Mouse (Mus musculus): ENCODE data around the gene Flnc. TPM values are rescaled to one million over a fixed set of nuclear protein-coding genes. Genes with fewer than 3 reads are reported as not detected.

The Flnc gene
- polyA plus RNA-seq, 1 experiment from 2014 or later: 17.9 TPM

DNA sequence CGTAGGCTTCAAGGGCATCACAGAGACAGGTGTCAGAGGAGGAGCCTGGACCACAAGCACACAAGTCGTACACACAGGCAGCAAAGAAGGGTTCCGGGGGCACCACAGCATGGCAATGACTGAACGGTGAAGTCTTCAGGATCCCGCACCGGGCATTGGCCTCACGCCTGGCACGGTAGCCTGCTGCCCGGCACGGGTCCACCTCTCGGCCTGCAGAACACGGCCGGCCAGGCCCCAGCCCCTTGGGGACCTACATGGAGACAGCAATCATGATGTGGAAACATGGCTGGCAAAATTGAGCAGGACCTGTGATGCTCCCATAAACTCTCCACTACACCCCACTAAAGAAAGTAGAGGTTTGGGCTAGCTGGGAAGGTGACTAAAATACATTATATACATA is 49.6 kb downstream of the Flnc start:
- Histone ChIP-seq H3K4me1 (ENCODE audit: control insufficient read depth, insufficient read depth, low read length) (no peaks in the 10 kb centered on the region), H3K36me3 (ENCODE audit: control insufficient read depth, insufficient read depth, low read length) (peaks cover 3% of the 10 kb centered on the region), H3K9ac (replicated peaks; ENCODE audit: low read depth, low read length) (no peak overlapping the region), H3K27me3 (ENCODE audit: control insufficient read depth, insufficient read depth, low read length) (0 out of 2 replicates have a peak, but pooled peaks cover 2% of the 10 kb centered on the region), H3K4me2 (replicated peaks; ENCODE audit: low read depth, low read length) (no peak overlapping the region), H3K27ac (ENCODE audit: low read length) (no peak overlapping the region), H3K4me3 (ENCODE audit: low read depth, low read length) (no peak overlapping the region), H3K9me3 (ENCODE audit: control insufficient read depth, low read depth, low read length) (no peaks in the 10 kb centered on the region)
- WGBS: 93% methylated on average over 13 of the region's 13 CpGs
- no peak for ATAC-seq (ENCODE audit: insufficient number of reproducible peaks, insufficient read depth, low FRiP score, low read depth)

GRCm38 (mm10) chr6:29484716-29485559 is 51.9 kb downstream of the Flnc start:
- ATAC-seq (ENCODE audit: insufficient number of reproducible peaks, insufficient read depth, low FRiP score, low read depth): peak; percentile 82
- 7% methylated on average over 26 of the region's 26 CpGs for WGBS

GRCm38 (mm10) chr6:29485951-29486350 is 52.9 kb downstream of the Flnc start:
- 49% methylated on average over 2 of the region's 2 CpGs for WGBS
- Histone ChIP-seq H3K9ac (replicated peaks; ENCODE audit: low read depth, low read length) (no peak overlapping the region), H3K9me3 (ENCODE audit: control insufficient read depth, low read depth, low read length) (no peaks in the 10 kb centered on the region), H3K36me3 (ENCODE audit: control insufficient read depth, insufficient read depth, low read length) (peaks cover 3% of the 10 kb centered on the region), H3K4me1 (ENCODE audit: control insufficient read depth, insufficient read depth, low read length) (no peaks in the 10 kb centered on the region), H3K4me2 (replicated peaks; ENCODE audit: low read depth, low read length) (no peak overlapping the region), H3K27ac (ENCODE audit: low read length) (no peak overlapping the region), H3K4me3 (ENCODE audit: low read depth, low read length) (no peak overlapping the region), H3K27me3 (ENCODE audit: control insufficient read depth, insufficient read depth, low read length) (0 out of 2 replicates have a peak, but pooled peaks cover 2% of the 10 kb centered on the region)
- ATAC-seq (ENCODE audit: insufficient number of reproducible peaks, insufficient read depth, low FRiP score, low read depth): no peak

More at GRCm38 (mm10) chr6:29484716-29485559, 51.9 kb downstream of the Flnc start:
- Histone ChIP-seq H3K27ac (ENCODE audit: low read length) (no peak overlapping the region), H3K4me1 (ENCODE audit: control insufficient read depth, insufficient read depth, low read length) (no peaks in the 10 kb centered on the region), H3K27me3 (ENCODE audit: control insufficient read depth, insufficient read depth, low read length) (0 out of 2 replicates have a peak, but pooled peaks cover 2% of the 10 kb centered on the region), H3K9me3 (ENCODE audit: control insufficient read depth, low read depth, low read length) (no peaks in the 10 kb centered on the region), H3K4me3 (ENCODE audit: low read depth, low read length) (peak overlapping the region; percentile 24), H3K4me2 (replicated peaks; ENCODE audit: low read depth, low read length) (peak overlapping the region; percentile 54), H3K9ac (replicated peaks; ENCODE audit: low read depth, low read length) (no peak overlapping the region; the same call in 1 of the 2 replicates), H3K36me3 (ENCODE audit: control insufficient read depth, insufficient read depth, low read length) (peaks cover 3% of the 10 kb centered on the region)

DNA sequence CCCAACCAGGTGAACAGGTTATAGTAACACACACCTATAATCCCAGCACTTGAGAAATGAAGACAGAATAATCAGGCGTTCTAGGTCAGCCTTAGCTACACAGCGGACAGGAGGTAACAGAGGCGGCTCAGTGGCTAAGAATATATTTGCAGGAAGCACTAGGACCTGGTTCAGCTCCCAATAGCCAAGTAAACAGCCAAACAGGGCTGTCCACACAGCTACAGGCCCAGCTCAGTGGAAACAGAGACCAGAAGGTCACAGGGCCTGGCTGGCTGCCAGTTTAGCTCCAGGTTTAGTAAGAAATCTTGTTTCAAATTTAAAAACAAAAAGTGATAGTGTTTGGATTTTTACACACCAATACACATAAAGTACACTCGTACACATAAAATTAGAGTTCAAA is 61.0 kb downstream of the Flnc start:
- no peak overlapping the region for H3K4me3 ChIP-seq (ENCODE audit: low read depth, low read length)
- no peaks in the 10 kb centered on the region for H3K4me1 ChIP-seq (ENCODE audit: control insufficient read depth, insufficient read depth, low read length)
- H3K9me3 ChIP-seq (ENCODE audit: control insufficient read depth, low read depth, low read length): no peaks in the 10 kb centered on the region
- 86% methylated on average over 4 of the region's 4 CpGs for WGBS
- no peak overlapping the region for H3K4me2 ChIP-seq (replicated peaks; ENCODE audit: low read depth, low read length)
- no peaks in the 10 kb centered on the region for H3K27me3 ChIP-seq (ENCODE audit: control insufficient read depth, insufficient read depth, low read length)
- peaks cover 3% of the 10 kb centered on the region for H3K36me3 ChIP-seq (ENCODE audit: control insufficient read depth, insufficient read depth, low read length)
- no peak overlapping the region for H3K9ac ChIP-seq (replicated peaks; ENCODE audit: low read depth, low read length)
- H3K27ac ChIP-seq (ENCODE audit: low read length): no peak overlapping the region
- ATAC-seq (ENCODE audit: insufficient number of reproducible peaks, insufficient read depth, low FRiP score, low read depth): no peak

GRCm38 (mm10) chr6:29496270-29496669 is 63.2 kb downstream of the Flnc start:
- no peaks in the 10 kb centered on the region for H3K9me3 ChIP-seq (ENCODE audit: control insufficient read depth, low read depth, low read length)
- H3K36me3 ChIP-seq (ENCODE audit: control insufficient read depth, insufficient read depth, low read length): peaks cover 3% of the 10 kb centered on the region
- no peaks in the 10 kb centered on the region for H3K27me3 ChIP-seq (ENCODE audit: control insufficient read depth, insufficient read depth, low read length)
- H3K9ac ChIP-seq (replicated peaks; ENCODE audit: low read depth, low read length): no peak overlapping the region
- no peak overlapping the region for H3K27ac ChIP-seq (ENCODE audit: low read length)
- H3K4me1 ChIP-seq (ENCODE audit: control insufficient read depth, insufficient read depth, low read length): no peaks in the 10 kb centered on the region
- no peak overlapping the region for H3K4me2 ChIP-seq (replicated peaks; ENCODE audit: low read depth, low read length)
- H3K4me3 ChIP-seq (ENCODE audit: low read depth, low read length): no peak overlapping the region
- WGBS: 36% methylated on average over 25 of the region's 25 CpGs
- no peak for ATAC-seq (ENCODE audit: insufficient number of reproducible peaks, insufficient read depth, low FRiP score, low read depth)

DNA sequence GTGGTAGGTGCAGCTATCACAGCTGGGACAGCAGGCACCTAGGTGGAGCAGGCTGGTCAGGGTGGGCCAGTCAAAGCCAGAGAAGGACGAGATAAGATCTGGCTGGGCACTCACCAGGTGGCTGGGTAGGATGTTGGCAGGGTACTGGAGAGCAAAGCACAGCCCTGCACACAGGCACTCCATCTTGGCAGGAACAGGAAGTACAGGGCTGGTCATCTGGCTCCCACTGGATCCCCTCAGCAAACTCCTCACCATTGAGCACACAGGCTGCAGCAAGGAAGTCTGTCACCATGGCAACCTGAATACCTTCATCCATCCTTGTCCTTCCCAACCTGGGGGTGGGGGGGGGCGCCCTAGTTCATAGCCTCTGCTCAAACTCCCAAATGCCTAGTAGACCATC is 64.7 kb downstream of the Flnc start:
- no peak overlapping the region for H3K4me3 ChIP-seq (ENCODE audit: low read depth, low read length)
- no peaks in the 10 kb centered on the region for H3K9me3 ChIP-seq (ENCODE audit: control insufficient read depth, low read depth, low read length)
- no peak overlapping the region for H3K9ac ChIP-seq (replicated peaks; ENCODE audit: low read depth, low read length)
- H3K27ac ChIP-seq (ENCODE audit: low read length): no peak overlapping the region
- 30% methylated on average over 2 of the region's 2 CpGs for WGBS
- H3K36me3 ChIP-seq (ENCODE audit: control insufficient read depth, insufficient read depth, low read length): peaks cover 3% of the 10 kb centered on the region
- no peaks in the 10 kb centered on the region for H3K27me3 ChIP-seq (ENCODE audit: control insufficient read depth, insufficient read depth, low read length)
- ATAC-seq (ENCODE audit: insufficient number of reproducible peaks, insufficient read depth, low FRiP score, low read depth): no peak
- H3K4me2 ChIP-seq (replicated peaks; ENCODE audit: low read depth, low read length): no peak overlapping the region
- no peaks in the 10 kb centered on the region for H3K4me1 ChIP-seq (ENCODE audit: control insufficient read depth, insufficient read depth, low read length)

- no peak overlapping the region for H3K27ac ChIP-seq (ENCODE audit: low read length)
- H3K4me3 ChIP-seq (ENCODE audit: low read depth, low read length): no peak overlapping the region
- H3K9ac ChIP-seq (replicated peaks; ENCODE audit: low read depth, low read length): no peak overlapping the region
- H3K36me3 ChIP-seq (ENCODE audit: control insufficient read depth, insufficient read depth, low read length): no peaks in the 10 kb centered on the region; the same call in none of the 2 replicates
- 91% methylated on average over 7 of the region's 7 CpGs for WGBS
- no peaks in the 10 kb centered on the region for H3K27me3 ChIP-seq (ENCODE audit: control insufficient read depth, insufficient read depth, low read length)
- no peaks in the 10 kb centered on the region for H3K4me1 ChIP-seq (ENCODE audit: control insufficient read depth, insufficient read depth, low read length)
- H3K4me2 ChIP-seq (replicated peaks; ENCODE audit: low read depth, low read length): no peak overlapping the region
- no peak for ATAC-seq (ENCODE audit: insufficient number of reproducible peaks, insufficient read depth, low FRiP score, low read depth)
- no peaks in the 10 kb centered on the region for H3K9me3 ChIP-seq (ENCODE audit: control insufficient read depth, low read depth, low read length)
Measured at GRCm38 (mm10) chr6:29500177-29500576, 67.1 kb downstream of the Flnc start.

DNA sequence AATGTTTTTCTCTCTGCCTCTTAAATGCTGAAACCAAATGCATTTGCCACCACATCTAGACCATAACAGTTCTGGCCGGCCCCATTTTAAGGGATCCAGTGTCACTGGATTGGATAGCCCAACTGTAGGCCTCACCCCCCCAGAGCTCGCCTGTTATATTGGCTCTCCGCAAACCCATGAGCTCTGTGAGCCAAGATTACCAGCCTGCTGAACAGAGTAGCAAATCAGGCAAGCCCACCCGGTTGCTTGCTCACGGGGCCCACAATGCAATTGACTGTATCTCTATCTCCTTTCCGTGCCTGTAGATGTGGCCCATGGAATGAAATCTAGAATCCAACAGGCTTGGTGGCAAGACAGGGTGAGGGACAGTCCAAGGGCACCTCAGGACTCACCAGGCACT is 67.8 kb downstream of the Flnc start:
- WGBS: 93% methylated on average over 6 of the region's 6 CpGs

More for the DNA sequence above, 67.8 kb downstream of the Flnc start:
- Histone ChIP-seq H3K4me1 (ENCODE audit: control insufficient read depth, insufficient read depth, low read length) (no peaks in the 10 kb centered on the region), H3K27ac (ENCODE audit: low read length) (no peak overlapping the region), H3K9ac (replicated peaks; ENCODE audit: low read depth, low read length) (no peak overlapping the region), H3K36me3 (ENCODE audit: control insufficient read depth, insufficient read depth, low read length) (no peaks in the 10 kb centered on the region; the same call in none of the 2 replicates), H3K27me3 (ENCODE audit: control insufficient read depth, insufficient read depth, low read length) (no peaks in the 10 kb centered on the region), H3K4me2 (replicated peaks; ENCODE audit: low read depth, low read length) (no peak overlapping the region), H3K4me3 (ENCODE audit: low read depth, low read length) (no peak overlapping the region), H3K9me3 (ENCODE audit: control insufficient read depth, low read depth, low read length) (no peaks in the 10 kb centered on the region)
- ATAC-seq (ENCODE audit: insufficient number of reproducible peaks, insufficient read depth, low FRiP score, low read depth): no peak
